Mouse (Mus musculus) small intestine, adult 2 months (tissue): ENCODE measurements around the gene Abtb2. TPM values are rescaled to one million over a fixed set of nuclear protein-coding genes. Genes with fewer than 3 reads are reported as not detected.

ENCODE experiments used
- H3K27ac ChIP-seq: fragments of 200-500 bp; 2 replicates; pipeline ENCODE4 v1.5.1; 2012; ENCODE audit warnings: low read depth, low read length, control low read depth, inconsistent platforms; ENCODE audit not compliant: insufficient read depth
- H3K27me3 ChIP-seq: fragments of 200-500 bp; 2 replicates; pipeline ENCODE4 v1.6.1; 2012; ENCODE audit warnings: mild to moderate bottlenecking, moderate library complexity, low read length, inconsistent platforms; ENCODE audit not compliant: control insufficient read depth, insufficient read depth
- H3K36me3 ChIP-seq: fragments of 200-500 bp; 2 replicates; pipeline ENCODE4 v1.6.1; 2012; ENCODE audit warnings: mild to moderate bottlenecking, low read length, control low read depth, inconsistent platforms; ENCODE audit not compliant: control insufficient read depth, insufficient read depth
- H3K4me1 ChIP-seq: fragments of 200-500 bp; 2 replicates; pipeline ENCODE4 v1.6.1; 2012; ENCODE audit warnings: low read length, inconsistent platforms, mixed read lengths; ENCODE audit not compliant: control insufficient read depth, insufficient read depth, insufficient read length
- H3K4me3 ChIP-seq: fragments of 200-500 bp; 2 replicates; pipeline ENCODE4 v1.5.1; 2012; ENCODE audit warnings: low read depth, mild to moderate bottlenecking, control low read depth, inconsistent platforms, low read length, moderate library complexity
- CTCF ChIP-seq: fragments of 200-500 bp; IDR thresholded peaks from 2 replicates; pipeline ENCODE4 v1.5.1; 2012; ENCODE audit warnings: low read depth, mild to moderate bottlenecking, control low read depth, inconsistent platforms, low read length, moderate library complexity, mixed read lengths; ENCODE audit not compliant: insufficient replicate concordance, insufficient read length; ENCODE audit errors: extremely low read depth
- POLR2A ChIP-seq: fragments of 200-500 bp; IDR thresholded peaks from 2 replicates; pipeline ENCODE4 v1.6.1; 2012; ENCODE audit warnings: low read depth, mild to moderate bottlenecking, control low read depth, inconsistent platforms, low read length, moderate library complexity
- WGBS: fragments of 180-500 bp; shearing (Covaris S2); methylation state at CpG from one replicate; pipeline ENCODE4 v1.1.7; 2018; 5-methylcytosine and 5-hydroxymethylcytosine counted together
- polyA plus RNA-seq: library from polyadenylated mRNA; depleted of rRNA; stranded (reverse); fragments of >200 nt; gene quantifications from 2 replicates; pipeline ENCODE4 v1.2.3, GENCODE M21; 2012

Abtb2 gene
- polyA plus RNA-seq, 1 experiment = 2.7 TPM

DNA sequence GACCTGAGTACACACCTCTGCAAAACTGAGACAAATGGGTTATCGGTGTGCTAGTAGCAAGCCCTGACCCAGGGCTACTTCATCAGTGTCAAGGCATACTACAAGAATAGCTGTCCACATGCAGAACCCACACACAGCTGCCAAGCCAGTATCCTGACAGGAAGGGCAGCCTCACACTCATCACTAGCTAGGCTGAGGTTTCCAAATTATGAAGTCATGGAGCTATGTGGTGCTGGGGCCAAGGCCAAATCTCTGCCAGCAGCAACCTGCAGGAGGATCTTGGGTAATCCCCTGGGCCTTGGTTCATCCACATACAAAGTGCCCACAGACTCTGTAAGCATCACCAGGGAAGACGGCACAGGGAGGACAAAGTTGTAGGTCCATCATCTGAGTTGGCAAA is 177.4 kb downstream of the Abtb2 start:
- no peaks in the 10 kb centered on the region for H3K27me3 ChIP-seq
- H3K4me1 ChIP-seq = no peaks in the 10 kb centered on the region
- H3K4me3 ChIP-seq = no peak overlapping the region
- no peak for TF ChIP-seq CTCF
- TF ChIP-seq POLR2A = no peak
- 97% methylated on average over 2 of the region's 2 CpGs for WGBS
- H3K27ac ChIP-seq = no peak overlapping the region
- peaks cover 20% of the 10 kb centered on the region for H3K36me3 ChIP-seq

DNA sequence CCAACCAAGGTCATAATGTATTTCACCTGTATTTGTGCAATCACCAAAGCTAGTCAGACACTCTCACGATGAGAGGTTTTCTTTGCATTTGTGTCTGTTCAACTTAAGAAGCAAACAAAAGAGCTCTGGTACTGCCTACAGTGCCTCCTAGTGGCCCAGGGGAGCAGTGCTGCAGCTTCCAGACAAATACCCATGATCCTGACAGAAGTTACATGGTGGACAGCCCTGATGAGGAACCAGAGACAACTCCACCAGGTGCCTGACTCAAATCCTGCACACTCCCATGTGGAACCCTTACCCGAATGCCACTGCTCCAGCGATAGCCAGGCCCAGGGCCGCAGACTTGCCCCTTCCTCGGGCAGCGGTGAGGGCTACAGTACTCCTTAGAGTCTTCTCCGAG is 177.9 kb downstream of the Abtb2 start:
- no peaks in the 10 kb centered on the region for H3K4me1 ChIP-seq
- H3K27ac ChIP-seq = no peak overlapping the region
- peaks cover 20% of the 10 kb centered on the region for H3K36me3 ChIP-seq
- WGBS = 82% methylated on average over 7 of the region's 7 CpGs
- no peak overlapping the region for H3K4me3 ChIP-seq
- peak; percentile 83; the same call in 1 of the 2 replicates for TF ChIP-seq CTCF
- TF ChIP-seq POLR2A = no peak
- no peaks in the 10 kb centered on the region for H3K27me3 ChIP-seq

DNA sequence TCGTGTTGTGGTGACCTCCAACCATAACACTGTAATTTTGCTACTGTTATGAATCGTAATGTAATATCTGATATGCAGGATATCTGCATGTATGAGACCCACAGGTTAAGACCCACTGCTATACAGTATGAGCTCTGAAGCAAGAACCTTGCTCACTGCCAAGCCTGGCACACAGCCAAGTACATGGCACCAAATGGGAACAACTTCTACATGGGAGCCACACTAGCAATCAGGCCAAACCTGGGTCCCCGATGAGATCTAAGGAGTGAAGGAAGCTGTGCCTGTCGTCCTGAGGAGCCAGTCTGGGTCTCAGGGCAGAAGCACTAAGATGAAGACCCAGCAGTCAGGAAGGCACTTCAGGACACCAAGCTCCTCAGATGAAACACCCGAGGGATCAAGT is 179.4 kb downstream of the Abtb2 start:
- no peaks in the 10 kb centered on the region for H3K27me3 ChIP-seq
- H3K27ac ChIP-seq = no peak overlapping the region
- 70% methylated on average over 5 of the region's 5 CpGs for WGBS
- H3K36me3 ChIP-seq = peaks cover 16% of the 10 kb centered on the region
- TF ChIP-seq POLR2A = no peak
- no peak for TF ChIP-seq CTCF
- H3K4me1 ChIP-seq = peaks cover 4% of the 10 kb centered on the region; the same call in 1 of the 2 replicates
- no peak overlapping the region for H3K4me3 ChIP-seq

DNA sequence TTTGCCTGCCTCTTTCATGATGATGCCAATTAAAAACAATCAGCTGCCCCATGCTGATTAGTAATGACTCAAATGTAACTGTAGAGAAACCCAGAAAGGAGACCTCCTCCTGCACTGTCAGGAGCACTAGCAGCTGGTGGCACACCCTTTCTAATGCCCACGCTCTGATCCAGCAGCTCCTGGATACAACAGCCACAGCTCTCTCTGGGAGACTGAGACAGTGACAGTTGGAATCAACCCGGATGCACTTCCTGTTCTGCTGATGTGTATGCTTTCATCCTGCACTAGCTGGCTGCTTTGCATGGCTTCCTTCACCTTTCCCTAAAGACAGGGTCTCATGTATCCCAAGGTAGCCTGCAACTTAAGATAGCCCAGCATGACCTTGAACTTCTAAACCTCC is 180.0 kb downstream of the Abtb2 start:
- no peak overlapping the region for H3K4me3 ChIP-seq
- WGBS = 74% methylated on average over 2 of the region's 2 CpGs
- H3K4me1 ChIP-seq = peaks cover 4% of the 10 kb centered on the region; the same call in 1 of the 2 replicates
- TF ChIP-seq POLR2A (no peak), CTCF (no peak)
- H3K27me3 ChIP-seq = no peaks in the 10 kb centered on the region
- peaks cover 16% of the 10 kb centered on the region for H3K36me3 ChIP-seq
- no peak overlapping the region for H3K27ac ChIP-seq

DNA sequence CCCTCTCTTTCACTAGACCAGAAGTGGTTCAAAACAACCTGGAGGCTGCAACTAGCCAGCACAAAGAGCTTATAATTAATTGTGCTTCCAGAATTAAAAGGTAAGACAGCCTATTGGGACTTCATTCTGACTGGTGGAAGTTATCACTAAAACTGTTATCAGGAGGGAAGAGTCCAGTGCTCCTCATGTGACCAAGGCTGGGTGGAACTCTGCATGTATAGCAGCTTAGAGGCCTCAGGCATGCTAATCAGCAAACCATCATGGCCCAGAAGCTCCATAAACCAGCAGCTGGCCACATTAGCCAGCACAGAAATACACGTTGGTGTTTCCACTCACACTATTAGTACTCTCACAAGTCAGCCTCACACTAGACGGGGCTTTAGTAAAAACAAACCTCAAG is 180.7 kb downstream of the Abtb2 start:
- H3K36me3 ChIP-seq = peaks cover 19% of the 10 kb centered on the region
- 70% methylated on average over 2 of the region's 2 CpGs for WGBS
- no peak for TF ChIP-seq CTCF
- no peak for TF ChIP-seq POLR2A
- H3K4me3 ChIP-seq = no peak overlapping the region
- H3K27me3 ChIP-seq = no peaks in the 10 kb centered on the region
- H3K27ac ChIP-seq = no peak overlapping the region
- peaks cover 4% of the 10 kb centered on the region; the same call in 1 of the 2 replicates for H3K4me1 ChIP-seq

DNA sequence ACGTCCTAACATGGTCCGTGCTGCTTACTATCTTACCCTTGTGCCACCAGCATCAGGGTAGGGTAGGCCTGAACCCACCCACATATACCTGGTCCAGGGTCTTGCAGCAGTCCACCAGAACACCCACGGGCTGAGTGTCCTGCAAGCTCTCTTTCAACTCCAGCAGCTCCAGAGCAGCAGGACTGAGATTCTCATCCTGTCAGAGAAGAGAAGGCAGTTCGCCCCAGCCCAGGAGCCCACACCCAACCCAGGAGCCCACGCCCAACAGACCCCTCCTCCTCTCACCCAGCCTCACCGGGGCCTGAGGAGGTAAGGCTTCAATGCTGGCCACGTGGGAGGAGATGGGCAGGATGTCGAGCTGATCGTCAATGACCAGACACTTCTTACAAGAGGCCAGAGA is 181.8 kb downstream of the Abtb2 start:
- H3K27me3 ChIP-seq = no peaks in the 10 kb centered on the region

DNA sequence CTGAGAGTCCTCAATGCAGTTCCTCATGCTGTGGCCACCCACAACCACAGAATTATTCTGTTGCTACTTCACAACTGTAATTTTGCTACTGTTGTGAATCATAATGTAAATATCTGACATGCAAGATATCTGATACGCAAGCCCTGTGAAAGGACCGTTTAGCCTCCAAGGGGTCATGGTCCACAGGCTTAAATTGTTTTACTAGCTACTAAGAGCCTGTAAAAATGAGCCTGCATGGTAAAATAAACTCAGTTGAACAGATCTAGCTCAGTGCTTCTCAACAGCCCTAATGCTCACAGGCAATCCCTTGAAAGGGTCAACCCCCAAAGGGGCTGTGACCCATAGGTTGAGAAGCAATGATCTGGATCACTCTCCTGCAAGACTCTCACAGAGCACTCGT is 183.0 kb downstream of the Abtb2 start:
- H3K27ac ChIP-seq = no peak overlapping the region

More for the DNA sequence above, 181.8 kb downstream of the Abtb2 start:
- Histone ChIP-seq H3K4me1 (peaks cover 4% of the 10 kb centered on the region; the same call in 1 of the 2 replicates), H3K36me3 (peaks cover 21% of the 10 kb centered on the region), H3K27ac (no peak overlapping the region), H3K4me3 (no peak overlapping the region)
- 91% methylated on average over 9 of the region's 9 CpGs for WGBS
- TF ChIP-seq CTCF (no peak), POLR2A (no peak)

More for the DNA sequence above, 183.0 kb downstream of the Abtb2 start:
- no peak for TF ChIP-seq CTCF
- TF ChIP-seq POLR2A = no peak
- peaks cover 26% of the 10 kb centered on the region for H3K36me3 ChIP-seq
- H3K4me1 ChIP-seq = peaks cover 4% of the 10 kb centered on the region; the same call in 1 of the 2 replicates
- H3K4me3 ChIP-seq = no peak overlapping the region
- 32% methylated on average over 3 of the region's 3 CpGs for WGBS
- H3K27me3 ChIP-seq = no peaks in the 10 kb centered on the region
